Mouse (Mus musculus) midbrain, embryonic 15.5 days (tissue): ENCODE results near the gene Tpst1. TPM values are rescaled to one million over a fixed set of nuclear protein-coding genes. Genes with fewer than 3 reads are reported as not detected.

Source experiments
- ATAC-seq: fragments of 200-750 bp; cut with Nextera tagmentation; replicated peaks from 2 replicates; pipeline ENCODE4 v1.8.0; 2017; ENCODE audit warnings: moderate TSS enrichment
- H3K27ac ChIP-seq: fragments of 300-500 bp; sonication (generic); 2 replicates; pipeline ENCODE4 v1.5.1; 2015; ENCODE audit warnings: mild to moderate bottlenecking, inconsistent platforms
- H3K27me3 ChIP-seq: fragments of 300-500 bp; sonication (generic); replicated peaks from 2 replicates; pipeline ENCODE4 v1.6.1; 2015; ENCODE audit warnings: inconsistent platforms
- H3K36me3 ChIP-seq: fragments of 300-500 bp; sonication (generic); replicated peaks from 2 replicates; pipeline ENCODE4 v1.6.1; 2015; ENCODE audit warnings: inconsistent platforms
- H3K4me1 ChIP-seq: fragments of 300-500 bp; sonication (generic); 2 replicates; pipeline ENCODE4 v1.6.1; 2015; ENCODE audit warnings: inconsistent platforms
- H3K4me2 ChIP-seq: fragments of 300-500 bp; sonication (generic); 2 replicates; pipeline ENCODE4 v1.6.1; 2015; ENCODE audit warnings: inconsistent platforms, mild to moderate bottlenecking, moderate library complexity
- H3K4me3 ChIP-seq: fragments of 300-500 bp; sonication (generic); 2 replicates; pipeline ENCODE4 v1.5.1; 2015; ENCODE audit warnings: mild to moderate bottlenecking, inconsistent platforms
- H3K9ac ChIP-seq: fragments of 300-500 bp; sonication (generic); 2 replicates; pipeline ENCODE4 v1.6.1; 2015; ENCODE audit warnings: mild to moderate bottlenecking, inconsistent platforms
- H3K9me3 ChIP-seq: fragments of 300-500 bp; sonication (generic); 2 replicates; pipeline ENCODE4 v1.6.1; 2016; ENCODE audit warnings: inconsistent platforms
- WGBS: fragments of 180-500 bp; shearing (Covaris S2); methylation state at CpG from one replicate; pipeline ENCODE4 v1.1.7; 2015; ENCODE audit warnings: mixed read lengths; 5-methylcytosine and 5-hydroxymethylcytosine counted together
- polyA plus RNA-seq: library from polyadenylated mRNA; unstranded; fragments of >200 nt; fragmentation: Nextera tagmentation; extraction: Ambion mirVana; gene quantifications from 2 replicates; pipeline ENCODE4 v1.2.1, GENCODE M21; 2015

Gene Tpst1
- polyA plus RNA-seq, 1 experiment from 2014 or later: 54.7 TPM

GRCm38 (mm10) chr5:130043741-130044140, 29.4 kb upstream of the Tpst1 start:
- H3K27me3 ChIP-seq: no peaks in the 10 kb centered on the region
- H3K4me2 ChIP-seq: no peak overlapping the region
- H3K4me3 ChIP-seq: no peak overlapping the region
- no peak overlapping the region for H3K27ac ChIP-seq
- H3K9me3 ChIP-seq: no peaks in the 10 kb centered on the region
- no peak overlapping the region for H3K9ac ChIP-seq
- peaks cover 30% of the 10 kb centered on the region for H3K36me3 ChIP-seq
- ATAC-seq: no peak
- WGBS: 93% methylated on average over 3 of the region's 3 CpGs
- no peaks in the 10 kb centered on the region for H3K4me1 ChIP-seq

- H3K9me3 ChIP-seq: no peaks in the 10 kb centered on the region
- ATAC-seq: no peak
- no peaks in the 10 kb centered on the region for H3K4me1 ChIP-seq
- H3K36me3 ChIP-seq: peaks cover 30% of the 10 kb centered on the region
- H3K27me3 ChIP-seq: no peaks in the 10 kb centered on the region
- no peak overlapping the region for H3K4me2 ChIP-seq
- WGBS: 72% methylated on average over 7 of the region's 7 CpGs
- no peak overlapping the region for H3K4me3 ChIP-seq
- H3K9ac ChIP-seq: no peak overlapping the region
- H3K27ac ChIP-seq: no peak overlapping the region
Observed at GRCm38 (mm10) chr5:130044201-130044695, 28.9 kb upstream of the Tpst1 start.

DNA sequence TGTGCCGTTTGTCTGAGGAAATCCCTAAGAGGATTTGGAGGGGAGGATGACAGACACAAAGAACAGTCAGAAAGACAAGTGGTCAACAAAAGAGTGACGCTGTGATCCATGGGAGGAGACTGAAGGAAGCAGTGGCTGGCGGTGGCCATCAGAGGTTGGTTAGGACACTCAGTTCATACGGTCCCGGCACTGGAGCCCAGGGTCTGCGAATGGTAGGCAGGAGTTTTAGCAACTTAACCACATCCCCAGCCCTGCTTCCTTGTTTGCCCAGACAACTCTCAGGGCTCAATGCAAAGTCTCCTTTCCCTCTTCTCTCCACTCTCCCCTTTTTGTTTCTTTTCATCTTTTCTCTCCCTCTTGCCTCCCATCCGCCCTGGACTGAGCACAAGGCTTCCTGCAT, 27.0 kb upstream of the Tpst1 start:
- Histone ChIP-seq H3K4me2 (no peak overlapping the region), H3K4me1 (no peaks in the 10 kb centered on the region), H3K27me3 (no peaks in the 10 kb centered on the region), H3K9me3 (no peaks in the 10 kb centered on the region), H3K4me3 (no peak overlapping the region), H3K27ac (no peak overlapping the region), H3K36me3 (peaks cover 23% of the 10 kb centered on the region), H3K9ac (no peak overlapping the region)
- ATAC-seq: no peak
- WGBS: 75% methylated on average over 7 of the region's 7 CpGs

GRCm38 (mm10) chr5:130046589-130046988, 26.5 kb upstream of the Tpst1 start:
- no peaks in the 10 kb centered on the region for H3K9me3 ChIP-seq
- no peak for ATAC-seq
- peaks cover 23% of the 10 kb centered on the region for H3K36me3 ChIP-seq
- WGBS: 92% methylated on average over 10 of the region's 10 CpGs
- H3K9ac ChIP-seq: no peak overlapping the region
- H3K27me3 ChIP-seq: no peaks in the 10 kb centered on the region
- H3K4me1 ChIP-seq: no peaks in the 10 kb centered on the region
- no peak overlapping the region for H3K27ac ChIP-seq
- no peak overlapping the region for H3K4me3 ChIP-seq
- H3K4me2 ChIP-seq: no peak overlapping the region

DNA sequence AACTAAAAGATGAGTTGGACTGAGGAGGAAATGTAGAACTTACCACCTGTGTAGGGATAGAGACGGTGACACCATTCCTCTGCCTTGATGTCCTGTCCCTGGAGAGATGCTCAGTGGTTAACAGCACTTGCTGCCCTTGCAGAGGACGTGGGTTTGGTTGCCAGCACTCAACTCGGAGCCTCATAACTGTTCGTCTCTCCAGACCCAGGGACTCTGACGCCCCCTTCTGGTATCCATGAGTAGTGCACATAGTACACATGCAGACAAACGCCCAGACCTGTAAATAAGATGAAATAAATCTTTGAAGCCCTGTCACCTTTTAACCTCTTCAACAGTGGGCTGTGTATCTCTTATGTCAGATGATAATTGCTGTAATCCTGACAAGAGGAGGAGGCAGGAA, 26.1 kb upstream of the Tpst1 start:
- no peak for ATAC-seq

DNA sequence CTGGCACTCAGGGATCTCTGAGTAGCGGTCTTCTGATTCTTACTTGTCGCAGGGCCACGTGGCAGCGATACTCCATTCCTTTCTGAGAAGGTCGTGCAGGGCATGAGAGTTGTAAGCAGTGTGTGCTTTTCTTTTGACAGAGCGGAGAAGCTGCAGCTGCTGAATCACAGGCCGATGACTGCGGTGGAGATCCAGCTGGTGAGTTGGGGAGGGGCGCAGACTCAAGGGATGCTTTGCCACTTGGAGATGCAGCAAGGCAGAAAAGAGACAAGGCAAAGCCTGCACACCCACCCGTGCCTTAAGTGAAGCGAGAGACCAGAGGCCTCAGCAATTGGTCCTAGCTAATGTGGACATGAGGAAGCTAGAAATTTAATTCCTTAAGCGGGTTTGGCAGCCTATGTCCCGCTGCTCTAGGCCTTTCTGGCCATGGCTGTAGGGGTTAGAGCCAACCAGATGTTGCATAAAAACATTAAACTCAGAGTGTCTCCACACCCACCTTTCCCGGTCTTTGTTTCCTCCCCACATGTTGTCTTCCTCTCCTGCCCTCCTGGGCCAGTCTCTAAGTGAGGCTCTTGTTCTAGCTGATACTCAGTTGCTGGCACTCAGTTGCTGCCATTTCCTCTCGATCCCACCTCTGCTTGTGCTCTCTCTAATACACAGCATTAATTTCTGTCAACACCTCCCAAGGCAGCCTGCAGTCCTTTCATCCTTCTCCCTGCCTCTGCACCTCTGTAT, 24.2 kb upstream of the Tpst1 start:
- no peak overlapping the region for H3K27ac ChIP-seq
- ATAC-seq: no peak
- peaks cover 7% of the 10 kb centered on the region; the same call in 1 of the 2 replicates for H3K36me3 ChIP-seq
- H3K4me2 ChIP-seq: no peak overlapping the region
- H3K4me3 ChIP-seq: no peak overlapping the region
- no peak overlapping the region for H3K9ac ChIP-seq
- WGBS: 80% methylated on average over 15 of the region's 15 CpGs
- H3K4me1 ChIP-seq: no peaks in the 10 kb centered on the region
- H3K9me3 ChIP-seq: no peaks in the 10 kb centered on the region
- no peaks in the 10 kb centered on the region for H3K27me3 ChIP-seq

More for the DNA sequence above, 26.1 kb upstream of the Tpst1 start:
- Histone ChIP-seq H3K27ac (no peak overlapping the region), H3K4me2 (no peak overlapping the region), H3K9me3 (no peaks in the 10 kb centered on the region), H3K9ac (no peak overlapping the region), H3K27me3 (no peaks in the 10 kb centered on the region), H3K4me3 (no peak overlapping the region), H3K36me3 (peaks cover 20% of the 10 kb centered on the region), H3K4me1 (no peaks in the 10 kb centered on the region)
- 82% methylated on average over 6 of the region's 6 CpGs for whole genome bisulfite sequencing

DNA sequence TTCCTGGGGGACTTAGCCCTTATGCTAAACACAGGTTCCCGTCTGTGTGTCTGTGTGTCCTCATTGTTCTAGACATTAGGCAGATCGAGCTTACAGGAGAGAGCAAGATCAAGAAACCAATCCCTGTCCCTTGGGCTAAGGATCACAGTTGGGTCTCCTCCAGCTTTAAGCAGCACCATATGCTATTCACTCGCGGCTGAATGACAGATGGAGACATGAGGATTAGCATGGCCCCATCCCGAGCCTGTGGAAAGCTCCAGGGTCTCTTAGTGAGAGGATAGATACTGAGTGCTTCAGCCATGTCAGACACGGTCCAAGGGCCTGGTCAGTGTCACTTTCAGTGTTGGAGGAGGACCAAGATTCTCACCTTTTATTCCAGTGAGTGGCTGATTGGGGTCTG, 22.7 kb upstream of the Tpst1 start:
- H3K9ac ChIP-seq: no peak overlapping the region
- H3K4me1 ChIP-seq: no peaks in the 10 kb centered on the region
- H3K9me3 ChIP-seq: no peaks in the 10 kb centered on the region
- H3K36me3 ChIP-seq: peaks cover 10% of the 10 kb centered on the region; the same call in 1 of the 2 replicates
- WGBS: 31% methylated on average over 6 of the region's 6 CpGs
- no peaks in the 10 kb centered on the region for H3K27me3 ChIP-seq
- ATAC-seq: no peak
- no peak overlapping the region for H3K27ac ChIP-seq
- no peak overlapping the region for H3K4me2 ChIP-seq
- no peak overlapping the region for H3K4me3 ChIP-seq

DNA sequence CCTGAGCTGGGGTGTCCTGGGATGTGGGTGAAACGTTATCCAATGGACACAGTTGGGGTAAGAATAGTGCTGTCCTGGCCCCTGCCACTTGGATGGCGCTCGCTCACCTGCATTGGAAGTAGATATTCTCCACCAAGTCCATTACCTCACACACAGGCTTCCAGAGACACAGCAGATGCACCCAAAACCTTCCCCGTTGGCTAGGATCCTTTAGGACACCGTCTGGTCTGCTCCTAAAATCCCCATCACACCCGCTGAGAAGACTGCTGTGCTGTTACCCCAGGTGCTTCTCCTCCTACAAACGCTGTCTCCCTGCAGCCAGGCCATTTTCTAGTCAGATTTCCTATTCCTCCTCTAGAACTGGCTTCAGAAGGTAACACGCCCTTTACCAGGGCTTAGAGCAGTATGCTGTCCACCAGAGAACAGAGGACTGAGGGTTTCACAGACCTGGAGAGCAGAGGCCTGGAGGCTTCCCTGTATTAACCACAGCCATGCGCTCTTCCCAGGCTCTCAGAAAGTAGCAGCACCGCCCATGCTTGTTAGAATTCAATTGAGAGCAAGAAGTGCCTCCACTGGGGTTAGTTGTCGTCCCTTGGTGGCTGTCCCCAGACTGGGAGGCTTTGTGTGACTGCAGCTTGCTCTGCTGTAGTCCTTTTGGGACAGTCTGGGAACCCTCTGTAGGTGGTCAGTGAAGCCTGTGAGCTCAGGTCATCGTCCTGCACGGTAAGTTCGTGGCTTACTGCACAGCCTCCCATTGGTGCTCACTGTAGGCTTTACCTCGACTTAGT, 21.9 kb upstream of the Tpst1 start:
- no peaks in the 10 kb centered on the region for H3K9me3 ChIP-seq
- no peaks in the 10 kb centered on the region for H3K4me1 ChIP-seq
- no peak overlapping the region for H3K27ac ChIP-seq
- ATAC-seq: no peak
- no peak overlapping the region for H3K4me2 ChIP-seq
- peaks cover 11% of the 10 kb centered on the region; the same call in 1 of the 2 replicates for H3K36me3 ChIP-seq
- 83% methylated on average over 15 of the region's 15 CpGs for WGBS
- H3K27me3 ChIP-seq: no peaks in the 10 kb centered on the region
- no peak overlapping the region for H3K9ac ChIP-seq
- H3K4me3 ChIP-seq: no peak overlapping the region

DNA sequence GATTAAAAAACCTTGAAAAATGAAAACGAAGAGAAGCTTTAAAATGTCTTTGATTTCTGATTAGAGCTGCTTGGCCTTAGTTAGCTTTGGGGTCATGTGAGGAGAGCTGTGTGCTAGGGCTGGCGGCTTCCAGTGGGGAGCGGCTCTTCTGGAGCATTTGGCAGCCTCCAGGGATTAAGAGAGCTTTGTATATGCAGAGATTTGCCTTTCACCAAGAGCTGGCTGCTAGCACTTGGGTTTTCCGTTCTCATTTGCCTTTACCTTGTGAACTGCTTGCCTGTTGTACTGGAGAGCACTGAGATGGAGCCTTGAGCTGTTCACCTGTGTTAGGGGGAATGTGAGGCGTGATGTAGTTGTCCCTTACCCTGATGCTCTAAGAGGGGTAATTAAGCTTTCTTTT, 20.6 kb upstream of the Tpst1 start:
- Histone ChIP-seq H3K4me1 (no peaks in the 10 kb centered on the region), H3K9ac (no peak overlapping the region), H3K27ac (no peak overlapping the region), H3K9me3 (no peaks in the 10 kb centered on the region), H3K27me3 (no peaks in the 10 kb centered on the region), H3K36me3 (peaks cover 5% of the 10 kb centered on the region; the same call in 1 of the 2 replicates), H3K4me2 (no peak overlapping the region), H3K4me3 (no peak overlapping the region)
- 68% methylated on average over 5 of the region's 5 CpGs for WGBS
- no peak for ATAC-seq

DNA sequence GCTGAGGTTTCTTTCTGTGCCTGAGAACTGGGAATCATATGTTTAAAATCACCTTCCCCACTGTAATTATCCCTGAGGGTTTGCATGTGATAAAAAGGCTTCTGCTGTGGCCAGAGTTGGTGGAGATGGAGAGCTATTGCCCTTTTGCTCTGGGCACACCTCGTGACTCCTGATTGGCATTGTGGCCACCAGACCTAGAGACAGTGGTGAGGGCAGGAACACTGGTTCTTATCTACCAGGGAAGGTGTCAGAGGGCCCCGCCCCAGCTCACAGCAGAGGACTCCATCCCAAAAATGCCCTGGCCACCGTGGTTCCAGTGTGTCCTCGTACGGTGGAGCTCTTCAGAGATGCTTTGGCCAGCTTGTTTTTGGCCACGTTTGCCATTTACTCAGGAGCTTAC, 20.2 kb upstream of the Tpst1 start:
- WGBS: 89% methylated on average over 6 of the region's 6 CpGs
- Histone ChIP-seq H3K27ac (no peak overlapping the region), H3K4me2 (no peak overlapping the region), H3K9ac (no peak overlapping the region), H3K36me3 (peaks cover 5% of the 10 kb centered on the region; the same call in 1 of the 2 replicates), H3K4me3 (no peak overlapping the region), H3K9me3 (no peaks in the 10 kb centered on the region), H3K27me3 (no peaks in the 10 kb centered on the region), H3K4me1 (no peaks in the 10 kb centered on the region)
- no peak for ATAC-seq

DNA sequence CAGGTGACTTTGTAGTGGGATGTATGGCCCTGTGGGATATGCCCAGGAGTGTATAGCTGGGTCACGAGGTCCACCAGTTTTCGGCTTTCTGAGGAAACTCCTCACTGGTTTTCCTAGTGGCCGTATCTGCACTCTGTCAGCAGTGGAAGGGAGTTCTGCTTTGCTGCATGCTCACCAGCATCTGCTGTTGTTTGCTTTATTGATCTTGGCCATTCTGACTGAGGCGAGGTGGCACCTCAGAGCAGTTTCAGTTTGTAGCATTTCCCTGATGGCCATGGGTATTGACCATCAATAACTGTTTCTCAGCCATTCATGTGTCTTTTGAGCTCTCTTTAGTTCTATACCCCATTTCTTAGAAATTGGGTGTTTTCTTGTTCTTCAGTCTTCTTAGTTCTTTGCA, 17.4 kb upstream of the Tpst1 start:
- no peak overlapping the region for H3K27ac ChIP-seq
- no peaks in the 10 kb centered on the region for H3K27me3 ChIP-seq
- H3K9ac ChIP-seq: no peak overlapping the region
- no peak overlapping the region for H3K4me2 ChIP-seq
- ATAC-seq: no peak
- no peaks in the 10 kb centered on the region for H3K9me3 ChIP-seq
- WGBS: 92% methylated on average over 4 of the region's 4 CpGs
- no peaks in the 10 kb centered on the region for H3K4me1 ChIP-seq
- H3K4me3 ChIP-seq: no peak overlapping the region
- H3K36me3 ChIP-seq: peaks cover 5% of the 10 kb centered on the region; the same call in 1 of the 2 replicates

GRCm38 (mm10) chr5:130056303-130056702, 16.8 kb upstream of the Tpst1 start:
- H3K4me1 ChIP-seq: no peaks in the 10 kb centered on the region
- WGBS: 98% methylated on average over 2 of the region's 2 CpGs
- ATAC-seq: no peak
- no peak overlapping the region for H3K27ac ChIP-seq
- H3K27me3 ChIP-seq: no peaks in the 10 kb centered on the region
- H3K4me3 ChIP-seq: no peak overlapping the region
- no peak overlapping the region for H3K4me2 ChIP-seq
- H3K9ac ChIP-seq: no peak overlapping the region
- H3K36me3 ChIP-seq: peaks cover 5% of the 10 kb centered on the region; the same call in 1 of the 2 replicates
- H3K9me3 ChIP-seq: no peaks in the 10 kb centered on the region
